Mouse (Mus musculus) forebrain, postnatal 0 days (tissue): ENCODE results near the gene Rps6ka1. TPM values are rescaled to one million over a fixed set of nuclear protein-coding genes. Genes with fewer than 3 reads are reported as not detected.

ENCODE experiments used
- ATAC-seq: fragments of 200-750 bp; cut with Nextera tagmentation; 2 replicates; pipeline ENCODE4 v1.8.0; 2017; ENCODE audit warnings: mild to moderate bottlenecking, moderate library complexity
- DNase-seq: peaks from one replicate; pipeline ENCODE4 v3.0.0-alpha.2; 2015
- H3K27ac ChIP-seq: fragments of 300-500 bp; sonication (generic); 2 replicates; pipeline ENCODE4 v1.5.1; 2014; ENCODE audit warnings: low read depth, mild to moderate bottlenecking, antibody characterized with exemption, low read length, moderate library complexity, mixed read lengths
- H3K27me3 ChIP-seq: fragments of 300-500 bp; sonication (generic); 2 replicates; pipeline ENCODE4 v1.6.1; 2014; ENCODE audit warnings: mild to moderate bottlenecking, low read length, mixed read lengths; ENCODE audit not compliant: insufficient read depth
- H3K36me3 ChIP-seq: fragments of 300-500 bp; sonication (generic); 2 replicates; pipeline ENCODE4 v1.6.1; 2014; ENCODE audit warnings: mild to moderate bottlenecking, moderate library complexity; ENCODE audit not compliant: insufficient read depth
- H3K4me1 ChIP-seq: fragments of 300-500 bp; sonication (generic); 2 replicates; pipeline ENCODE4 v1.6.1; 2014; ENCODE audit warnings: antibody characterized with exemption; ENCODE audit not compliant: insufficient read depth
- H3K4me2 ChIP-seq: fragments of 300-500 bp; sonication (generic); 2 replicates; pipeline ENCODE4 v1.6.1; 2014; ENCODE audit warnings: low read depth, mild to moderate bottlenecking, moderate library complexity
- H3K4me3 ChIP-seq: fragments of 300-500 bp; sonication (generic); 2 replicates; pipeline ENCODE4 v1.5.1; 2014; ENCODE audit warnings: low read depth, low read length, mixed read lengths
- H3K9ac ChIP-seq: fragments of 300-500 bp; sonication (generic); 2 replicates; pipeline ENCODE4 v1.6.1; 2014; ENCODE audit warnings: mild to moderate bottlenecking
- H3K9me3 ChIP-seq: fragments of 300-500 bp; sonication (generic); 2 replicates; pipeline ENCODE4 v1.6.1; 2016; ENCODE audit warnings: low read length
- CTCF ChIP-seq: sonication (generic); IDR thresholded peaks from 2 replicates; pipeline ENCODE4 v1.5.1; 2016; ENCODE audit warnings: antibody characterized with exemption, control low read depth, low read depth
- WGBS: fragments of 180-500 bp; shearing (Covaris S2); extraction: QIAGEN DNeasy Blood & Tissue Kit; methylation state at CpG from one replicate; pipeline ENCODE4 v1.1.7; 2014; 5-methylcytosine and 5-hydroxymethylcytosine counted together
- polyA plus RNA-seq: library from polyadenylated mRNA; unstranded; fragments of >200 nt; fragmentation: Nextera tagmentation; extraction: Ambion mirVana; gene quantifications from 2 replicates; pipeline ENCODE4 v1.2.1, GENCODE M21; 2015
- total RNA-seq: library from RNA; depleted of rRNA; stranded (reverse); fragments of >200 nt; gene quantifications from 2 replicates; pipeline ENCODE4 v1.2.3, GENCODE M21; 2014

Gene Rps6ka1
- total and polyA plus RNA-seq, 2 experiments from 2014 or later, result 19.4 to 21.4 TPM

GRCm38 (mm10) chr4:133872812-133873300 is 14.7 kb downstream of the Rps6ka1 start:
- no peak for TF ChIP-seq CTCF
- no peak for DNase-seq
- WGBS, result 69% methylated on average over 15 of the region's 15 CpGs
- H3K27ac ChIP-seq, result no peak overlapping the region
- no peaks in the 10 kb centered on the region for H3K4me1 ChIP-seq
- no peaks in the 10 kb centered on the region for H3K27me3 ChIP-seq
- no peak overlapping the region for H3K9ac ChIP-seq
- no peaks in the 10 kb centered on the region for H3K36me3 ChIP-seq
- H3K9me3 ChIP-seq, result no peaks in the 10 kb centered on the region
- no peak overlapping the region for H3K4me2 ChIP-seq
- H3K4me3 ChIP-seq, result no peak overlapping the region
- no peak for ATAC-seq

GRCm38 (mm10) chr4:133872222-133872811 is 15.3 kb downstream of the Rps6ka1 start:
- Histone ChIP-seq H3K4me2 (no peak overlapping the region), H3K27ac (no peak overlapping the region), H3K36me3 (no peaks in the 10 kb centered on the region), H3K4me1 (no peaks in the 10 kb centered on the region), H3K4me3 (no peak overlapping the region), H3K9me3 (no peaks in the 10 kb centered on the region), H3K27me3 (no peaks in the 10 kb centered on the region), H3K9ac (no peak overlapping the region)
- WGBS, result 86% methylated on average over 7 of the region's 7 CpGs
- ATAC-seq (no peak), DNase-seq (no peak)
- TF ChIP-seq CTCF, result no peak

GRCm38 (mm10) chr4:133865231-133865630 is 22.4 kb downstream of the Rps6ka1 start:
- WGBS, result 72% methylated on average over 5 of the region's 5 CpGs
- peak overlapping the region; percentile 57; the same call in 1 of the 2 replicates for H3K27ac ChIP-seq

GRCm38 (mm10) chr4:133864380-133864981 is 23.1 kb downstream of the Rps6ka1 start:
- peak overlapping the region; percentile 22; the same call in 1 of the 2 replicates for H3K9ac ChIP-seq
- peak overlapping the region; percentile 57 for H3K27ac ChIP-seq
- H3K36me3 ChIP-seq, result peaks cover 4% of the 10 kb centered on the region; the same call in 1 of the 2 replicates
- TF ChIP-seq CTCF, result no peak
- H3K9me3 ChIP-seq, result no peaks in the 10 kb centered on the region
- DNase-seq, result no peak
- H3K27me3 ChIP-seq, result no peaks in the 10 kb centered on the region
- no peak overlapping the region for H3K4me2 ChIP-seq
- ATAC-seq, result peak; percentile 42
- no peaks in the 10 kb centered on the region for H3K4me1 ChIP-seq
- WGBS, result 27% methylated on average over 13 of the region's 13 CpGs
- H3K4me3 ChIP-seq, result no peak overlapping the region

More at GRCm38 (mm10) chr4:133865231-133865630, 22.4 kb downstream of the Rps6ka1 start:
- Histone ChIP-seq H3K9ac (no peak overlapping the region), H3K4me3 (no peak overlapping the region), H3K27me3 (no peaks in the 10 kb centered on the region), H3K36me3 (peaks cover 4% of the 10 kb centered on the region; the same call in 1 of the 2 replicates), H3K4me1 (no peaks in the 10 kb centered on the region), H3K4me2 (no peak overlapping the region), H3K9me3 (no peaks in the 10 kb centered on the region)
- TF ChIP-seq CTCF, result no peak
- DNase-seq, result no peak
- no peak for ATAC-seq

GRCm38 (mm10) chr4:133863795-133864379 is 23.7 kb downstream of the Rps6ka1 start:
- no peaks in the 10 kb centered on the region for H3K27me3 ChIP-seq
- peaks cover 6% of the 10 kb centered on the region; the same call in 1 of the 2 replicates for H3K36me3 ChIP-seq
- no peak overlapping the region for H3K4me3 ChIP-seq
- H3K9me3 ChIP-seq, result no peaks in the 10 kb centered on the region
- no peak overlapping the region for H3K4me2 ChIP-seq
- H3K9ac ChIP-seq, result peak overlapping the region; percentile 22
- DNase-seq (no peak), ATAC-seq (no peak; the same call in 1 of the 2 replicates)
- no peaks in the 10 kb centered on the region for H3K4me1 ChIP-seq
- WGBS, result 40% methylated on average over 12 of the region's 12 CpGs
- H3K27ac ChIP-seq, result 0 out of 2 replicates have a peak overlapping the region, but pooled peaks have one; percentile 57
- no peak for TF ChIP-seq CTCF

GRCm38 (mm10) chr4:133857527-133857926 is 30.1 kb downstream of the Rps6ka1 start:
- DNase-seq, result no peak
- peaks cover 8% of the 10 kb centered on the region; the same call in 1 of the 2 replicates for H3K36me3 ChIP-seq
- H3K9me3 ChIP-seq, result no peaks in the 10 kb centered on the region
- H3K9ac ChIP-seq, result no peak overlapping the region
- no peaks in the 10 kb centered on the region for H3K4me1 ChIP-seq
- 72% methylated on average over 4 of the region's 4 CpGs for WGBS
- no peaks in the 10 kb centered on the region for H3K27me3 ChIP-seq
- no peak for ATAC-seq
- H3K4me3 ChIP-seq, result no peak overlapping the region
- H3K4me2 ChIP-seq, result no peak overlapping the region
- no peak overlapping the region for H3K27ac ChIP-seq
- no peak for TF ChIP-seq CTCF

GRCm38 (mm10) chr4:133854621-133855020 is 33.0 kb downstream of the Rps6ka1 start:
- Histone ChIP-seq H3K9ac (no peak overlapping the region), H3K27me3 (no peaks in the 10 kb centered on the region), H3K4me2 (no peak overlapping the region), H3K27ac (no peak overlapping the region), H3K9me3 (no peaks in the 10 kb centered on the region), H3K4me1 (no peaks in the 10 kb centered on the region), H3K36me3 (peaks cover 8% of the 10 kb centered on the region; the same call in 1 of the 2 replicates), H3K4me3 (no peak overlapping the region)
- no peak for TF ChIP-seq CTCF
- 87% methylated on average over 4 of the region's 4 CpGs for WGBS
- DNase-seq (no peak), ATAC-seq (no peak)
